Mouse (Mus musculus) right cerebral cortex, postnatal 14 days (tissue): ENCODE data around the gene Gpm6b.

Experiments used
- DNase-seq: peaks from one replicate; pipeline ENCODE4 v3.0.0; 2022

Gpm6b gene

DNA sequence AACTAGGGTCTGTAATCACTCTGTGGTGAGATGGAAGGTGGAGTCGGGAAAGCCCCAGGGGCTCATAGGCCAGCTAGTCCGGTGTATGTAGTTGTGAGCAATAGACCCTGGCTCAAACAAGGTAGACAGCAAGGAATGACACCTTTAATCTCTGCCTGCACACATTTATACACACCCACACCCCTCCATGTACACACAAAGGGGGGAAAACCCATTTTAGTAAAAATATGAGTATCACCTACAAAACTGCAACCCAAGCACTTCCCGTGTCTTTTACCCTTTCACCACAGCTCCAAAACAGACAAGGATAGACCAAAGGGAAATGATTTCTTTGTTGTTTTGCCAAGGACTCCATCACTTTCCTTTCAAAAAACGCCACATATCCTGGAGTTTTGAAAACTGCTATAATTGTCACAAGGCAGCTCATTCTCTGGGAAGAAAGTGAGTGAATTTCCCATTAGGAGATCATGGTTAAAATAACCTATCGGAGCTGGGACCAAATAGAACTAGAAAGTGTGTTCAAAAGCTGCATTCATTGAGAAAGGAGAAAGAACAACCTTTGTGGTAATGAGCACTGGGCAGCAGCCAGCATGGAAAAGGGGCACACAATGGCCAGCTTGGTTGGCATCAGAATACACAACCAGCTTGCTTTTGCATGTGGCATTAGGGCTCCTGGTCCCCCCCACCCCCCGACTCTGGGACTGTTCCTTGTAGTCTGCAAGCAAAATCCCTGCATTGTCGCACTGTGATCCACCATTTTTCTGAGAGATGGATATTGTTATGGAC lies 68.9 kb downstream of the Gpm6b start:
- DNase-seq, result no peak

DNA sequence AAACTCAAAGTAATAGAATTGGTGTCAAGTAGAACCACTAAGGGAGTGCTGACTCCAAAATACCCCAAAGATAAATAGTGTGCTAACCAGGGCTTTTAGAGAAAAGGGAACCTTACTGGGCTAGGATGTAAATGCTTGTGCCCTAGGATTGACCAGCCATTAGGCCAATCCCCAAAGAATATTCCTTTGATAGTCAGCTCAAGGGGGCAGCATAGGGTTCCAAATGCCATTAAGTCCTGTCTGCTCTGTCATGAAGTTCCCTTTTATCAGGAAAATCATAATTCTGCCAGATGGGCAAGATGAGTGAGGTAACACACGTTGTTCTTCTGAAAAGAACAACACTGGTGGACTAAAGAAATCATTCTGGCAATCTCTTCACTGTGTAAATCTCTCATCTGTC lies 70.1 kb downstream of the Gpm6b start:
- no peak for DNase-seq

DNA sequence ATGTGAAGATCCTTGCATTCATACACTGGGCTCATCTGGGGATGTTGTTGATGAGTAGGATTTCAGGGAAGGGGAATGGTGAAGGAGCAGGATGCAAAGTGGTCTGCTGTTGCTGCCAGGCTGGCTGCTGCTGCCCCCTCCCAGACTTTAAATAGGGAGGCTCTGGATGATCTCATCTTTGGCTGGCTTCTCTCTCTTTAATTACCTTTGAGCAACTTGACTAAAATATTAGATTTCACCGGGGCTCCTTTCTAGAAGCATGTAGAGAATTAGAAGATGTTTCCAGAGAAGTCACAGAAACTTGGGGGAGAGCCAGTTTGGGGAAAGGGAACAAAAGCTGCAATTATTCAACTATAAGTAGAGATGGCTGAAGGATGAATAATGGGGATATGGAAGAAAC lies 76.5 kb downstream of the Gpm6b start:
- no peak for DNase-seq

DNA sequence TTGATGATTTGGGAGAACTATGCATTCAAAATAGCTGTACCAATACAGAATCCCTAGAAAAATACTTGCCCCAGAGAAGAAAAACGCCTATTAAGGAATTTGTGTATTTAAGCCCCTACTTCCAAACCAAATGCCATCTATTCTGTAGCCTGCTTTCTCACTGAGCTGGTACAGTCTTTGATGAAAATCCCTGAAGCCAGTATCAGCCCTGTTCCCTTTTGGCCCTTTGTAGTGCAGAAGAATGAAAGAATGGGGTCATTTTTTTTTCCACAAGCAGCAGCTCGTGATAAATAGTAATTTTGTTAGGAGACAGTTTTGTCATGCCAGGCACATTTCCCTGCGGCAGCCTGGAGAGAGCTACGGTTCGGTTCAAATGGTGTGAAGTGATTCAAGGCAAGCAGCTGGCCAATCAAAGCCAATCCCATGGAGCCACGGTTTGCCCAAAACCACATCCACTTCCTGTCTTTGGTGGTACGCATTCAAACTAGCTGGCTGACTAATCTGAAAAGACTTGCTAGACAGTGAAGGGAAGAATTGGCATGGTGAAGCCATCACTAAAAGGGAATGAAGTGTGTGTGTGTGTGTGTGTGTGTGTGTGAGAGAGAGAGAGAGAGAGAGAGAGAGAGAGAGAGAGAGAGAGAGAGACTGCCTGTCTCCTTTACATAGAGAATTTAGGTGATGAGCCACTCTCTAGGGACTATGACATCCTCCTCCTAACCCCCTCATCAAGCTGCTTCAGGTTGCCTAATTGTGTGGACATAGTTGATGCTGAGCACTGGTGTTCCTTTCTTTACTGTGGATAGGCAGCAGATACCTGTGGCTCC lies 78.1 kb downstream of the Gpm6b start:
- no peak for DNase-seq

DNA sequence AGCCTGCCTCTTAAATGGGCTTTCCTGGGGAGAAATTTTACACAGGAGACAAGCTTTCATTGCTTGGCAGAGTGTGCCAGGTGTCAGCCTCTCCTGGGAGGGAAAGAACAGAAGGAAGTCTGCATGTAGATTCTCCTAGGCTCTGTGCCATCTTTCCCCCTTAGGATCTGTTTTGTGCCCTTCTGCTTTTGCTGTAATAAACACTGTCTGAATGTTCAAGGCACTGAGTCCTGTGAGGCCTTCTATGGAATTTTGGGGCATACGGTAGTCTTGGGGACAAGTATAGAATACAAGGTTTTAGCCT lies 78.6 kb downstream of the Gpm6b start:
- no peak for DNase-seq

DNA sequence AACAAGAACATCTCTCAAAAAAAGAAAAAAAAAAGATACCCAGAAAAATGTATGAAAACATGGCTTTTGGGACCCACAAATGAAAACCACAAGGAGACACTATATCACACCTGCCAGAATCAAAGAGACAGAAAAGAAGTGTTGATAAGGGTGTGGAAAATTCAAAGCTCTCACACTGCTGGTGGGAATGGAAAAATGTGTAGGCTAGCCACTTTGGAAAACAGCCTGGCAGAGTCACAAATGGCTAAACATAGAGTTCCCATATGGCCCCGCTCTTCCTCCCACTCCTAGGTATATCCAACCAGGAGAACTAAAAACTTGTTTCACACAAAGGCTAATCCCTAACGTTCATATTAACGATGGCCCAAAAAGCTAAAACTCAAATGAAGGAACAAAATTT lies 84.5 kb downstream of the Gpm6b start:
- DNase-seq, result no peak

GRCm38 (mm10) chrX:166327621-166328020 lies 88.9 kb downstream of the Gpm6b start:
- no peak for DNase-seq

DNA sequence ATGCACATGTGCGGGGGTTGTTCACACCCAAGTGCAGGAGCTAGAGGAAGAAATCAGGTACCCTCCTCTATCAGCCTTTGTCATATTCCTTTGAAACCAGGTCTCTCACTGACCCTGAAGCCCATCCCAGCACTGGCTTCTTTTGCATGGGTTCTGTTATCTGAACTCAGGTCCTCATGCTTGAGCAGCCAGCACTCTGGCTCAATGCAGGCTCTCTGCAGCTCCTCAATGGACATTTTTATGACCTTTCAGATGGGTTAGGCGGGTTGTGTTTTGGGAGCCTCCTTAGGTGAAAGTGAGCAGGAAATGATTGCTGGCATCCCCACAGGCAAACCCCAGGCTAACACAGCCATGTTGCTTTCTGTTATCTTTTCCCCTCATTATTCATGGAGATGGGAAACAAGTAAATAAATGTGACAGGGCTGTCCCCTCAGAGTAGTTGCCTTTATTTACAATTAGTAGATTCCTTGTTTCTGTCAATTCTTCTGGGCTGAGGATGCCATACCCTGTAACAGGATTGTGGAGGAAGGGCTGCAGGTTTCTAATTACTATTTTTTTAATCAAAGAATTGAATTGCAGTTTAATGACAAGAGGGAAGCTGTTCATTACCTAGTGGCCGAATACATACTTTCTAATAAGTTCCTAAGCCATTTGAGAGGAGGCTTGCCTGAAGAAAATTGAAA lies 89.6 kb downstream of the Gpm6b start:
- no peak for DNase-seq

GRCm38 (mm10) chrX:166328904-166329451 lies 90.3 kb downstream of the Gpm6b start:
- DNase-seq, result peak; percentile 22

- DNase-seq, result no peak
These were observed 95.9 kb downstream of the Gpm6b start for GRCm38 (mm10) chrX:166334516-166335136.

DNA sequence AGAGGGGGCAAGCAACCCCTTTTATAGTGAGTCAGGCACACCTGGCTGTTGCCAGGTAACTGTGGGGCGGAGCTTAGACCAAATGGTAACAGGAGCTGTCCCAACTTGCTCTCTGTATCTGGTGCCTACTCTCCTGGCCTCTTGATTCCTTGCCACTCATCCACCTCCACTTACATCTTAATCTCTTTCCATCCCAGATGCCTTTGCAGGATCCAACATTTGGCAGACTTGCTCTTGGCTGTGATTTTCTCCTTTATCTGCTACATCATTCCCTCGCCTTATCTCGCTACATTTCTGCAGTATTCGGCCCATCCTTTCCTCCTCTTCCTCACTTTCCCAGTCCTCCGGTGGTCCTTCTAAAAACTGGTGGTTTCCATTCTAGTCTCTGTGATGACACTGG lies 99.6 kb downstream of the Gpm6b start:
- no peak for DNase-seq

GRCm38 (mm10) chrX:166338784-166339520 lies 100.2 kb downstream of the Gpm6b start:
- DNase-seq, result no peak

GRCm38 (mm10) chrX:166339911-166340310 lies 101.2 kb downstream of the Gpm6b start:
- no peak for DNase-seq

- no peak for DNase-seq
These were observed 103.1 kb downstream of the Gpm6b start for GRCm38 (mm10) chrX:166341795-166342194.

DNA sequence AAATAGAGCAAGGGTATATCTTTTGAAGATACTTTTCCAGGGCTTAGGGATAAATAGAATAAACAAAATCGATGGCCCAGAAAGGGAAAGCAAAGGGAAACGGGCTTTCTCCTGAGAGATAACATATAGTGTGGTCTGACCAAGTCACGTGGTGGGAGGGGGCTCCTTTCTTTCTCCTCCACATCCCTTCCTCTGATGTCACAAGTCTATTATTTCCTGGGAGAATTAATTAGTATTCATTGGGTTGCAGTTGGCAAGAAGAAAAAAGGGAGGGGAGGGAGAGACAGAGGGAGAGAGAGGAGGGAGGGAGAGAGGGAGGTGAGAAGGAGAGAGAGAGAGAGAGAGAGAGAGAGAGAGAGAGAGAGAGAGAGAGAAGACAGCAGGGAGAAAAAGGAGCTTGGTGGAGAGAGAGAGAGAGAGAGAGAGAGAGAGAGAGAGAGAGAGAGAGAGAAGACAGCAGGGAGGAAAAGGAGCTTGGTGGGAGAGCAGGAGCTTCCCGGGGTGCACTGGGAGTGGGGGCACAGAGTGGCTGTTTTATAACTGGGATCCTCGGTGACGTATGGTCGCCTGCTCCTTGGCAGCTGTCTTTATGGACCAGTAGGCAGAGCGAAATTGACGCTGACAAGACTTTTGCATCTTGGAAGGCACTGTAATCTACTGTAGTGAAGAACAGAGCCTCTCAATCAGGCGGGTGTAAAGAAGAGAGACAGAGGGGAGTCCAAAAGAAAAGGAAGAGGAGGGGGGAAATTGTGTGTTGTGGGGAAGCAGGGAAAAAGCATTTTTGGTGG lies 105.7 kb downstream of the Gpm6b start:
- peak; percentile 48 for DNase-seq

DNA sequence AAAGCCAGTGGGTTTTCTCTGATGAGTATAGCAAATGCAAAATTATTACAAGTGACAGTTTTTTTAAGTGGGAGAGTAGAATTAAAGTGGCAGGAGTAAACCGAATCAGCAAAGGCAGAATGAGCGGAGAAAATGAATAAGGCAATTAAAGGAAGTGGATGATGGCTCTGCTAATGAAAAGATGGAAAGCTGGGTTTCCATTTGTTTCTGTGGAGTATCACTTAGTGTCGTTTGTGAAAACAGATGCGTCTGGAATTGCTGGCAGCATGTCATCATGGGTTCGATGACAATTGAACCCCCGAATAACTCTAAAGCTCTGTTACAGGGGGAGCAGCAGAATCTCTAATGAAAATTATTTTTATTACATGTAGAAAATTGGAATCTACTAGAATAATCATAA lies 109.4 kb downstream of the Gpm6b start:
- DNase-seq, result no peak

DNA sequence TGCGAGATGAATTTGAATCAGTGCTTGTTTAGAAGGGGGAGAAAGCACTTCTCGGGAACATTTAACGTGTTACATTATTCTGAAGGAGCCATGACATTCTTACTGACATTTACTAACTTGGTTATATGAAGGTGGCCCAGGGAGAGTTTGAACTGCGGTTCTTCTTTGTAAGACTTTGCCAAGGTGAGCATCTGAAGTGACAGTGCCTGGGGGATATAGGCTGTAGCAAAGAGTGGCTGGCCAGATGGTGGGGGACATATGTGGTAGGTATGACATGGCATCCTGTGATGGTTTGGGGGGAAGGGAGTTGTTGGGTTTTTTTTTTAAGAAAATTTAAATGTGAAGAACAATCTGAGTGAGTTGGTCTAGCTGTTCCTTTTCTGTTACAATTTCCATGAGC lies 109.9 kb downstream of the Gpm6b start:
- DNase-seq, result no peak

GRCm38 (mm10) chrX:166351790-166352189 lies 113.1 kb downstream of the Gpm6b start:
- peak; percentile 62 for DNase-seq

- DNase-seq, result no peak
These were observed 114.7 kb downstream of the Gpm6b start for GRCm38 (mm10) chrX:166353412-166353811.

GRCm38 (mm10) chrX:166354913-166355312 lies 116.2 kb downstream of the Gpm6b start:
- no peak for DNase-seq

DNA sequence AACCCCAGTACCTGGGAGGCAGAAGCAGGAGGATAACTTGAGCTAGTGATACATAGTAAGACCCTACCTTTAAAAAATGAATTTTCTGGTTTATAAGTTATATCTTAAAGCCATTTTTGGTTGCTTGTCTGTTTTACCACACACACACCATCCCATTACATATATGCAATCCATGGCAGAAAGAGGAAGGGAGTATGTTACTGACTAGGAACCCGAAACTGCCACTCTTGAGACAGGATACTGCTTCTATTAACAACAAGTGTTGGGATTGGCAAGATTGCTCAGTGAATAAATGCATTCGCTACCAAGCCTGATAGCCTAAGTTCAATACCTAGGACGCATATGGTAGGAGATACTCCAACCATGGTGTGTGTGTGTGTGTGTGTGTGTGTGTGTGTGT lies 117.6 kb downstream of the Gpm6b start:
- no peak for DNase-seq

GRCm38 (mm10) chrX:166358955-166359354 lies 120.2 kb downstream of the Gpm6b start:
- no peak for DNase-seq
